Mouse (Mus musculus): ENCODE measurements around the gene Hoxa5.

DNA sequence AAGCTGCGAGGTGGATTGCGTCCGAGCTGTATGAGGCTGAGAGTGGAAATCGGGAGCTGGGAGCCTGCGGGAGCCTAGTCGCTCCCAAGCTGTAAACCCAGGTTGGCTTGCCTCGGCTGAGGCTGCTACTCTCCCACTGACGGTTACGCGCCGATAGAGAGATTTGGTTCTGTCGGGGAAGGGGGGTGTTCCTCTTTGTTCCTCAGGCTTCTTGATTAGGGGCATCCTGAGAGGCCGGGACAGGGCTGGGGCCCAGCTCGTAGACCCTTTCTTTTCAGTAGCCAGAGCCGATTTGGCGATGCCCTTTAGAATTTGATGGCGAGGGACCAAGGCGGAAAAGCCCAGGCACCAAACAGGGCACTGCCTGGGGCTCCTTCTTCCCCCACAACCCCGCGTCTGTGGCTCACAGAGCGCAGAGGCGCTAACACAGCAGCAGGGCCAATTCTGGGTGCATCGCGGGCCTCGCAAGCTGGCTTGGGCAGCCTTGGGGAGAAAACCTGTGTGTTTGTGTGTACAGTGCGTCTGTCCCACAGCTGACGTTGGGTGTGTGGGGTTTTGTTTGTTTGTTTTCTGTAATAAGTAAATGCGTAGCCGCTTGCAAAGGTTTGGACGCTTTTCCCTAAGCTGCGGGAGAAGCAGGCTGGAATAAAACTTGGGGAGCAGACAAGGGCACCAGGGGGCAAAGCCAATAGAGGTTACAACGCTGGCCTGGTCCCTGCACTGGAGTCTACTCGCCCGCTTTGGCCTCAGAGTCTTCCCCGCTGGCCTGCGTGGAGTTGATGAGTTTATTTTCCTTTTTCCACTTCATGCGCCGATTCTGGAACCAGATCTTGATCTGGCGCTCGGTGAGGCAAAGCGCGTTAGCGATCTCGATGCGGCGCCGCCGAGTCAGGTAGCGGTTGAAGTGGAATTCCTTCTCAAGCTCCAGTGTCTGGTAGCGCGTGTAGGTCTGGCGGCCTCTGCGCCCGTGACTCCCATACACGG lies 1.5 kb upstream of the Hoxa5 start:
- TF ChIP-seq MEF2A (IDR thresholded peaks at IDR 0.05; ENCODE audit: borderline replicate concordance, low read depth, low read length) (no peak), KAT2A (IDR thresholded peaks at IDR 0.05; ENCODE audit: insufficient replicate concordance, low read length) (no peak), MAX (IDR thresholded peaks at IDR 0.05; ENCODE audit: low read length) (no peak), CTCF (conservative IDR thresholded peaks at IDR 0.05 in 1 of 2, IDR thresholded peaks at IDR 0.05 in 1 of 2; ENCODE audit: low read depth in 2 of 2, low read length in 2 of 2) (no peak), JUN (IDR thresholded peaks at IDR 0.05; ENCODE audit: insufficient read depth, low read depth, low read length) (no peak), ZNF384 (IDR thresholded peaks at IDR 0.05; ENCODE audit: low read depth, low read length) (no peak), MAZ (IDR thresholded peaks at IDR 0.05; ENCODE audit: low read depth, low read length) (no peak), POLR2A (IDR thresholded peaks at IDR 0.05; ENCODE audit: low read depth, low read length) (no peak)
